Mouse (Mus musculus) right cerebral cortex, adult 2 months (tissue): Measurements from ENCODE around the gene Casp8.
"Not testable (repeated sequence)": the region's sequence is repeated elsewhere in the genome, so short reads cannot be mapped to it uniquely, and the experiment has no call there.

Experiments used
- DNase-seq, 2 experiments: peaks; one replicate each; pipeline ENCODE4 v3.0.0; 2021 to 2022; ENCODE audit warnings: low spot score in 2 of 2

The Casp8 gene

GRCm38 (mm10) chr1:58795291-58796058 lies at the start of gene Casp8:
Gene Casp8 (plus strand): TSS chr1:58795374.
- no peak for DNase-seq

GRCm38 (mm10) chr1:58746880-58747279 lies 48.3 kb upstream of the Casp8 start:
- peak; percentile 62 to 67 for DNase-seq

GRCm38 (mm10) chr1:58759451-58759850 lies 35.7 kb upstream of the Casp8 start:
- DNase-seq = no peak

- DNase-seq = no peak
Measured at GRCm38 (mm10) chr1:58760581-58760980, 34.6 kb upstream of the Casp8 start.

- DNase-seq = not testable (repeated sequence)
Measured at GRCm38 (mm10) chr1:58761391-58762275, 33.5 kb upstream of the Casp8 start.

GRCm38 (mm10) chr1:58762576-58762975 lies 32.6 kb upstream of the Casp8 start:
- no peak for DNase-seq

- DNase-seq = not testable (repeated sequence)
Measured at GRCm38 (mm10) chr1:58766446-58766845, 28.7 kb upstream of the Casp8 start.

- no peak for DNase-seq
Measured at GRCm38 (mm10) chr1:58769136-58769535, 26.0 kb upstream of the Casp8 start.

GRCm38 (mm10) chr1:58769701-58770100 lies 25.5 kb upstream of the Casp8 start:
- no peak for DNase-seq

- peak; percentile 52 to 68 for DNase-seq
Measured at GRCm38 (mm10) chr1:58770111-58770720, 25.0 kb upstream of the Casp8 start.

- no peak for DNase-seq
Measured at GRCm38 (mm10) chr1:58772084-58772483, 23.1 kb upstream of the Casp8 start.

- DNase-seq = no peak
Measured at GRCm38 (mm10) chr1:58773280-58773679, 21.9 kb upstream of the Casp8 start.

GRCm38 (mm10) chr1:58773905-58774304 lies 21.3 kb upstream of the Casp8 start:
- DNase-seq = no peak

- DNase-seq = no peak
Measured at GRCm38 (mm10) chr1:58775361-58775760, 19.8 kb upstream of the Casp8 start.

- DNase-seq = no peak
Measured at GRCm38 (mm10) chr1:58777583-58777982, 17.6 kb upstream of the Casp8 start.

GRCm38 (mm10) chr1:58778226-58778625 lies 16.9 kb upstream of the Casp8 start:
- no peak for DNase-seq

- DNase-seq = no peak
Measured at GRCm38 (mm10) chr1:58786276-58786675, 8.9 kb upstream of the Casp8 start.

GRCm38 (mm10) chr1:58788410-58788809 lies 6.8 kb upstream of the Casp8 start:
- no peak for DNase-seq

GRCm38 (mm10) chr1:58794705-58795104 lies 469 bp upstream of the Casp8 start:
- DNase-seq = no peak

GRCm38 (mm10) chr1:58796059-58796363 lies 837 bp downstream of the Casp8 start:
- DNase-seq = no peak

GRCm38 (mm10) chr1:58796853-58797252 lies 1.7 kb downstream of the Casp8 start:
- no peak for DNase-seq

- DNase-seq = no peak
Measured at GRCm38 (mm10) chr1:58797370-58797769, 2.2 kb downstream of the Casp8 start.

- DNase-seq = no peak
Measured at GRCm38 (mm10) chr1:58798911-58799310, 3.7 kb downstream of the Casp8 start.
